Mouse (Mus musculus) bone marrow, adult 2 months (tissue): Measurements from ENCODE around the gene Hmcn2.

ENCODE experiments used
- CTCF ChIP-seq: fragments of 200-500 bp; IDR thresholded peaks from 2 replicates; pipeline ENCODE4 v1.5.1; 2011; ENCODE audit warnings: low read length, control low read depth; ENCODE audit not compliant: control insufficient read depth, insufficient read depth
- POLR2A ChIP-seq: fragments of 200-500 bp; IDR thresholded peaks from 2 replicates; pipeline ENCODE4 v1.6.1; 2011; ENCODE audit warnings: low read depth, mild to moderate bottlenecking, control low read depth, low read length, borderline replicate concordance; ENCODE audit not compliant: control insufficient read depth

GRCm38 (mm10) chr2:31460920-31461319 is 146.7 kb downstream of the Hmcn2 start:
- no peak for TF ChIP-seq CTCF
- TF ChIP-seq POLR2A, result no peak
